Comparison of ENCODE assay signal across 9 mouse cellular contexts in the genomic region with DNA sequence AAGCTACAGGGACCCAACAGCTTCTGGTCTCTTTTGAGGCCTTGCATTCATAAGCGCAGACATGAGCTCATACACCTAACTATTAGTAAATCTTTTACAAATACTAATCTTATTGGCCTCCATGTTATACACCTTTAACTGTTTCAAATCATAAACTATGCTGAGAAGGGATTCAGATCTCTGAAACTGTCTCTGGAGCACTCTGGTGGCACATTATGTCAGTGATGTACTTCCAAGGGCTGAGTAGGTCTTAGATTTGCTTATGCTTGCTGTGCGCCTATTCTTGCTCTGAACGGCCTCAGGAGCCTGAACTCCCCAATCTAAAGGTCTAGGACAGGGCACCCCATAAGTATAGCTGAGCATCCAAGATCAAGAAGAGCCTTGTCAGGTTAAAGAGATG. TPM values are rescaled to one million over a fixed set of nuclear protein-coding genes. Genes with fewer than 3 reads are reported as not detected.
DNase-seq lines count a peak whose midpoint lies in the region; ATAC-seq and TF ChIP-seq lines count a peak whose summit lies in the region.
"Had no signal": no experiment of that assay in that cellular context is flagged by ENCODE, and none has a peak within 500 bp of the region (broad histone marks: within the 10 kb centered on the region; RNA-seq: fewer than 3 reads in every experiment).

No protein-coding gene starts in this region.

- H3K36me3 ChIP-seq in spleen, adult 2 months (ENCODE audit: control insufficient read depth, insufficient read depth, low read length), result 0 out of 2 replicates have a peak, but pooled peaks cover 4% of the 10 kb centered on the region
- peaks cover 3% of the 10 kb centered on the region; the same call in 1 of the 2 replicates for H3K36me3 ChIP-seq in liver, embryonic 12.5 days

- peak overlapping the region; percentile 83 for H3K9ac ChIP-seq in liver, embryonic 12.5 days

- no peak for ATAC-seq in liver, embryonic 12.5 days

- TF ChIP-seq POLR2A in spleen, adult 2 months (IDR thresholded peaks at IDR 0.05; ENCODE audit: low read depth, low read length), result no peak

- peaks cover 49% of the 10 kb centered on the region for H3K4me1 ChIP-seq in spleen, adult 2 months (ENCODE audit: control insufficient read depth, insufficient read depth, insufficient read length)
- H3K4me1 ChIP-seq in liver, embryonic 12.5 days, result peaks cover 62% of the 10 kb centered on the region

- H3K4me3 ChIP-seq in spleen, adult 2 months (ENCODE audit: extremely low read depth, insufficient read depth, insufficient read length), result peak overlapping the region; percentile 37; the same call in 1 of the 2 replicates
- peak overlapping the region; percentile 65 for H3K4me3 ChIP-seq in liver, embryonic 12.5 days

- peak; percentile 27 for DNase-seq in cerebellum, adult 8-10 months
- no peak for DNase-seq in cerebellum, postnatal 4 days (ENCODE audit: low spot score in 2 of 2)
- no peak for DNase-seq in spleen, adult 2 months (ENCODE audit: low read depth in 1 of 2, low spot score in 2 of 2)
- no peak for DNase-seq in spleen, postnatal 10 days (ENCODE audit: low spot score in 2 of 2)
- DNase-seq in urinary bladder, adult 2 months (ENCODE audit: low spot score), result no peak
- no peak for DNase-seq in right cerebral cortex, postnatal 4 days
- DNase-seq in frontal cortex, postnatal 36 days (ENCODE audit: low spot score in 2 of 2), result no peak

- WGBS in spleen, adult 2 months, result 91% methylated on average over 3 of the region's 3 CpGs
- 74% methylated on average over 3 of the region's 3 CpGs for WGBS in liver, embryonic 12.5 days (ENCODE audit: insufficient replicate concordance)

- no peak for TF ChIP-seq CTCF in spleen, adult 2 months (IDR thresholded peaks at IDR 0.05; ENCODE audit: extremely low read depth, insufficient read depth, insufficient read length, insufficient replicate concordance)

- H3K27ac ChIP-seq in spleen, adult 2 months (ENCODE audit: insufficient read depth, low read length), result peak overlapping the region; percentile 99
- H3K27ac ChIP-seq in liver, embryonic 12.5 days, result peak overlapping the region; percentile 98

- no peaks in the 10 kb centered on the region for H3K9me3 ChIP-seq in liver, embryonic 12.5 days (replicated peaks)

- H3K4me2 ChIP-seq in liver, embryonic 12.5 days, result peak overlapping the region; percentile 94

- no peaks in the 10 kb centered on the region for H3K27me3 ChIP-seq in spleen, adult 2 months (ENCODE audit: control insufficient read depth, insufficient read depth, low read length)
- no peaks in the 10 kb centered on the region for H3K27me3 ChIP-seq in liver, embryonic 12.5 days (replicated peaks)

RNA-seq across cellular contexts. Expression of a gene that starts 0.7 kb away (rescaled TPM):
- 209 and 225 TPM in 2 replicates for polyA plus RNA-seq in spleen, adult 2 months (2012; rRNA removed)
- polyA plus RNA-seq in liver, embryonic 12.5 days (2016; fragmentation: Nextera tagmentation; extraction: Ambion mirVana), result 109 and 116 TPM in 2 replicates
- 214 and 229 TPM in 2 replicates for polyA plus RNA-seq in urinary bladder, adult 2 months (2012; rRNA removed)

RNA-seq across cellular contexts. Expression of a gene that starts 3.3 kb away (rescaled TPM):
- 281 and 332 TPM in 2 replicates for polyA plus RNA-seq in spleen, adult 2 months (2012; rRNA removed)
- polyA plus RNA-seq in liver, embryonic 12.5 days (2016; fragmentation: Nextera tagmentation; extraction: Ambion mirVana), result 30.8 and 31.3 TPM in 2 replicates
- 17.0 and 18.2 TPM in 2 replicates for polyA plus RNA-seq in urinary bladder, adult 2 months (2012; rRNA removed)

RNA-seq across cellular contexts. Expression of a gene that starts 14.0 kb away (rescaled TPM):
- not detected in 2 replicates for polyA plus RNA-seq in spleen, adult 2 months (2012; rRNA removed)
- not detected in 2 replicates for polyA plus RNA-seq in liver, embryonic 12.5 days (2016; fragmentation: Nextera tagmentation; extraction: Ambion mirVana)
- polyA plus RNA-seq in urinary bladder, adult 2 months (2012; rRNA removed), result not detected in 2 replicates
- polyA plus RNA-seq: thymus, postnatal 0 days had no signal

RNA-seq across cellular contexts. Expression of a gene that starts 14.5 kb away (rescaled TPM):
- polyA plus RNA-seq in spleen, adult 2 months (2012; rRNA removed), result 37.4 and 41.3 TPM in 2 replicates
- polyA plus RNA-seq in liver, embryonic 12.5 days (2016; fragmentation: Nextera tagmentation; extraction: Ambion mirVana), result 2.6 and 2.9 TPM in 2 replicates
- 11.3 and 32.9 TPM in 2 replicates for polyA plus RNA-seq in urinary bladder, adult 2 months (2012; rRNA removed)

RNA-seq across cellular contexts. Expression of a gene that starts 27.6 kb away (rescaled TPM):
- 2.9 and 3.2 TPM in 2 replicates for polyA plus RNA-seq in spleen, adult 2 months (2012; rRNA removed)
- polyA plus RNA-seq in liver, embryonic 12.5 days (2016; fragmentation: Nextera tagmentation; extraction: Ambion mirVana), result 0.77 and 1.0 TPM in 2 replicates
- polyA plus RNA-seq in urinary bladder, adult 2 months (2012; rRNA removed), result 20.8 and 23.4 TPM in 2 replicates
